Mouse (Mus musculus) liver, embryonic 14.5 days (tissue): ENCODE measurements at regions not wholly inside any gene's neighbourhood (a gene's known extent, or its start where the extent isn't known, plus 50 kb on each side); places are given as distances from the start of the nearest gene placed in this dataset.

Experiments
- CTCF ChIP-seq: IDR thresholded peaks from 2 replicates; pipeline ENCODE4 v1.5.1; 2016; ENCODE audit warnings: antibody characterized with exemption, low read depth, control low read depth
- EP300 ChIP-seq: IDR thresholded peaks from 2 replicates; pipeline ENCODE4 v1.6.1; 2016; ENCODE audit warnings: antibody characterized with exemption, low read depth

DNA sequence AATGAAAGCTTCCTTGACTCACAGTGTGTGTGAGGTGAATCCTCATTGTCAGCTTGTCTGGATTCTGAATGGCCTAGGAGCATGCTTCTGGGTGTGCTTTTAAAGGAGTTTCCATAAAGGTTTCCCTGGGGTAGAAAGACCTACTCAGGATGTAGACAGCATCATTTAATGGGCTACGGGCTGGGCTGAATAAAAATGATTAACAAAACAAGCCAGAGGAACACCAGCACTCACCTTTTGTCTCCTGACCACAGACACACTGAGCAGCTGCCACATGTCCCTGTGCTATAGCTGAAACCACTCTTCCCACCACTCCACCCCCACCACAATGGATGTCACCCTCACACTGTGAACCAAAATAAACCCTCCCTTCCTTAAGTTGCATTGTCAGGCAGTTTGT is 338.2 kb upstream of the Pik3r1 start:
- TF ChIP-seq CTCF (no peak), EP300 (no peak)
